Mouse (Mus musculus) intestine, postnatal 0 days (tissue): ENCODE measurements at regions not wholly inside any gene's neighbourhood (a gene's known extent, or its start where the extent isn't known, plus 50 kb on each side); places are given as distances from the start of the nearest gene placed in this dataset.

Experiments used
- ATAC-seq: fragments of 200-750 bp; cut with Nextera tagmentation; 2 replicates; pipeline ENCODE4 v1.8.0; 2017; ENCODE audit warnings: mild to moderate bottlenecking, moderate TSS enrichment, moderate library complexity
- H3K27ac ChIP-seq: fragments of 300-500 bp; sonication (generic); 2 replicates; pipeline ENCODE4 v1.5.1; 2014; ENCODE audit warnings: mild to moderate bottlenecking, low read depth, low read length, moderate library complexity
- H3K27me3 ChIP-seq: fragments of 300-500 bp; sonication (generic); replicated peaks from 2 replicates; pipeline ENCODE4 v1.6.1; 2014; ENCODE audit warnings: low read length, mixed read lengths; ENCODE audit not compliant: control insufficient read depth, insufficient read depth
- H3K36me3 ChIP-seq: fragments of 300-500 bp; sonication (generic); 2 replicates; pipeline ENCODE4 v1.6.1; 2014; ENCODE audit warnings: mild to moderate bottlenecking, moderate library complexity; ENCODE audit not compliant: control insufficient read depth, insufficient read depth
- H3K4me1 ChIP-seq: fragments of 300-500 bp; sonication (generic); replicated peaks from 2 replicates; pipeline ENCODE4 v1.6.1; 2014; ENCODE audit warnings: antibody characterized with exemption, low read length, mixed read lengths; ENCODE audit not compliant: control insufficient read depth, insufficient read depth
- H3K4me2 ChIP-seq: fragments of 300-500 bp; sonication (generic); replicated peaks from 2 replicates; pipeline ENCODE4 v1.6.1; 2014; ENCODE audit warnings: low read depth, mild to moderate bottlenecking, moderate library complexity
- H3K4me3 ChIP-seq: fragments of 300-500 bp; sonication (generic); 2 replicates; pipeline ENCODE4 v1.5.1; 2014; ENCODE audit warnings: low read depth, low read length
- H3K9ac ChIP-seq: fragments of 300-500 bp; sonication (generic); 2 replicates; pipeline ENCODE4 v1.6.1; 2014; ENCODE audit warnings: mild to moderate bottlenecking, low read depth, low read length
- H3K9me3 ChIP-seq: fragments of 300-500 bp; sonication (generic); 2 replicates; pipeline ENCODE4 v1.6.1; 2016; ENCODE audit warnings: mixed run types; ENCODE audit not compliant: control insufficient read depth
- CTCF ChIP-seq: sonication (generic); IDR thresholded peaks from 2 replicates; pipeline ENCODE4 v1.5.1; 2016; ENCODE audit warnings: low read depth, mild to moderate bottlenecking, control low read depth, antibody characterized with exemption, moderate library complexity
- WGBS: fragments of 180-500 bp; shearing (Covaris S2); extraction: QIAGEN DNeasy Blood & Tissue Kit; methylation state at CpG from one replicate; pipeline ENCODE4 v1.1.7; 2014; 5-methylcytosine and 5-hydroxymethylcytosine counted together

DNA sequence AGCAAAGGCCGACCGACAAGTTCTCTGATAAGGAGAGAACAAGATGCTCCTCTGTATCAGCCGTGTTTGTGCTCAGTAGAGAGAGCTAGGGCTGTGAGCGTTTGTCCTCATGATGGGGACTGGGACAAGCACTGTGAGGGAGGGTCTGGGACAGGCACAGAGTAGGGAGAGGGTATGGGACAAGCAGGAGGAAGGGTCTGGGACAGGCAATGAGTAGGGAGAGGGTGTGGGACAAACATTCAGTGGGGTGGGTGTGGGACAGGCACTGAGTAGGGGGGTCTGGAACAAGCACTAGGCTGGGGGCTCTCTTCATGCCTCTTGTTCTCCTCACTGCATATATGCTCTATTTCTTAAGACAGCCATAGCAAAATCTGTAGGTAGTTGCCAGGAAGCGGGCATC lies 70.2 kb upstream of the Plcl2 start:
- WGBS: 59% methylated on average over 5 of the region's 5 CpGs
- TF ChIP-seq CTCF: no peak

GRCm38 (mm10) chr17:50439365-50439764 lies 69.8 kb upstream of the Plcl2 start:
- 75% methylated on average over 3 of the region's 3 CpGs for WGBS
- no peak for TF ChIP-seq CTCF
- H3K4me1 ChIP-seq: no peaks in the 10 kb centered on the region
- no peaks in the 10 kb centered on the region for H3K27me3 ChIP-seq
- H3K9ac ChIP-seq: no peak overlapping the region
- H3K27ac ChIP-seq: no peak overlapping the region
- H3K9me3 ChIP-seq: no peaks in the 10 kb centered on the region
- no peak overlapping the region for H3K4me2 ChIP-seq
- ATAC-seq: no peak
- no peak overlapping the region for H3K4me3 ChIP-seq
- no peaks in the 10 kb centered on the region for H3K36me3 ChIP-seq

More for the DNA sequence above, 70.2 kb upstream of the Plcl2 start:
- H3K4me1 ChIP-seq: no peaks in the 10 kb centered on the region
- H3K9me3 ChIP-seq: no peaks in the 10 kb centered on the region
- H3K27ac ChIP-seq: no peak overlapping the region
- H3K4me2 ChIP-seq: no peak overlapping the region
- no peak overlapping the region for H3K9ac ChIP-seq
- H3K4me3 ChIP-seq: no peak overlapping the region
- no peaks in the 10 kb centered on the region for H3K36me3 ChIP-seq
- no peaks in the 10 kb centered on the region for H3K27me3 ChIP-seq
- ATAC-seq: no peak

DNA sequence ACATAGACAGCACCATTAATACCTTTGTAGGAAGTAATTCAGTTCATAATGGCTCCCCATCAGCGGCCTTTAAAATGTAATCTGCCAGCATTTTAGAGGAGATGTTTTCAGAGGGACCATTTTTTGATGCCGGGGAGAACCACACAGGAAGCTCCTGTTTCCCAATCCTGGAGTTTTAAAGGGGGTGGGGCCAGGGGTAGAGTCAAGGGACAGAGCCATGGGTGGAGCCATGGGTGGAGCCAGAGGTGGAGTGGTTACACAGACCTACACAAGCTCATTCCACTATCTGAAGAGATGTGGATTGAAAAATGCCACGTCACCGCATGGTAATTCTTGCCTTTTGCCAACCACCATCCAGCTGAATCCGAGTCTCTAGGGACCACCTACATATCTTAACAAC lies 67.1 kb upstream of the Plcl2 start:
- Histone ChIP-seq H3K27ac (no peak overlapping the region), H3K27me3 (no peaks in the 10 kb centered on the region), H3K4me1 (no peaks in the 10 kb centered on the region), H3K4me2 (no peak overlapping the region), H3K36me3 (no peaks in the 10 kb centered on the region), H3K9me3 (no peaks in the 10 kb centered on the region), H3K9ac (no peak overlapping the region), H3K4me3 (no peak overlapping the region)
- no peak for ATAC-seq
- no peak for TF ChIP-seq CTCF
- 87% methylated on average over 5 of the region's 5 CpGs for WGBS

DNA sequence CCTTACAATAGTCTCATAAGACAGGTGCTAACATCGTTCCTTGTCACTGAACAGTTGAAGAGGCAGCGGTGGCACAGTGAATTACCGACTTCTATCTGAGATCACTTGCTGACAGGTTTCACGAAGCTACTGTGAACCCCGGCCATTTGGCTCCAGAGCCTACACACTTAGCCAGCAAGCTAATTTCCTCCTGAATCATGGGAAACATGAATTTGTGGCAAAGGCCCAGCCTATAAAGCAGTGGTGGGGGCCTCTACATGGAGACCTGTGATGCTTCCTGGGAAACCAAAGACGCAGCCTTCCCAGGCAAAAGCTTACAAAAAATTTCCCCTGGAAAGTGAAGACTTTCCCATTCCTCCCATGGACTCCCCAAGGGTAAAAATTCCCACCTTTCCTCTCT lies 66.3 kb upstream of the Plcl2 start:
- H3K9me3 ChIP-seq: no peaks in the 10 kb centered on the region
- 92% methylated on average over 6 of the region's 6 CpGs for WGBS
- H3K9ac ChIP-seq: no peak overlapping the region
- no peaks in the 10 kb centered on the region for H3K36me3 ChIP-seq
- no peak for ATAC-seq
- TF ChIP-seq CTCF: no peak
- no peak overlapping the region for H3K4me2 ChIP-seq
- no peaks in the 10 kb centered on the region for H3K27me3 ChIP-seq
- H3K4me3 ChIP-seq: no peak overlapping the region
- no peak overlapping the region for H3K27ac ChIP-seq
- no peaks in the 10 kb centered on the region for H3K4me1 ChIP-seq

GRCm38 (mm10) chr17:50443376-50444022 lies 65.7 kb upstream of the Plcl2 start:
- ATAC-seq: no peak
- H3K27ac ChIP-seq: no peak overlapping the region
- no peak overlapping the region for H3K9ac ChIP-seq
- H3K4me2 ChIP-seq: no peak overlapping the region
- WGBS: 64% methylated on average over 6 of the region's 6 CpGs
- no peak for TF ChIP-seq CTCF
- no peaks in the 10 kb centered on the region for H3K4me1 ChIP-seq
- H3K4me3 ChIP-seq: no peak overlapping the region
- H3K36me3 ChIP-seq: no peaks in the 10 kb centered on the region
- H3K27me3 ChIP-seq: no peaks in the 10 kb centered on the region
- H3K9me3 ChIP-seq: no peaks in the 10 kb centered on the region

- ATAC-seq: no peak
- WGBS: 35% methylated on average over 1 of the region's 1 CpGs
Measured at GRCm38 (mm10) chr17:50444023-50444389, 65.2 kb upstream of the Plcl2 start.

DNA sequence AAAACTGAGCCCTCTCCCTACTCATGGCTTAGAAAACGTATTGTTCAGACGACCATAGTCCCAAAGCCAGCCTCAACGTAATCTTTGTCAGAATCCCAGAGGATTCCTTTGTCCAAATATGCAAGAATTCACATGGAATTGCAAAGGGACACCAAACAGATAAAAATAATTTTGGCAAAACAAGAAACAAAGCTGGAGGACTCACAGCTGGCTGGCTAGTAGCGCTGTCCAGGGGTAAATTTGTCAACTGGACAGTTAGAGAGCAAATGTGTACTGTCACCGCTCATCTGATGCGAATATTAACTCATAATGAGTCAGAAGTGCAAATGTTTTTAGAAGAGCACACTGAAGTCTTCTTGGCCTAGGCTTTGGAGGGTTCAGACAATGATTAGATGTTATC lies 60.5 kb upstream of the Plcl2 start:
- no peak for ATAC-seq
- Histone ChIP-seq H3K36me3 (no peaks in the 10 kb centered on the region), H3K4me1 (no peaks in the 10 kb centered on the region), H3K4me2 (no peak overlapping the region), H3K9me3 (no peaks in the 10 kb centered on the region), H3K4me3 (no peak overlapping the region), H3K27ac (no peak overlapping the region), H3K9ac (no peak overlapping the region), H3K27me3 (no peaks in the 10 kb centered on the region)
- WGBS: 73% methylated on average over 6 of the region's 6 CpGs
- TF ChIP-seq CTCF: no peak

More at GRCm38 (mm10) chr17:50444023-50444389, 65.2 kb upstream of the Plcl2 start:
- no peak for TF ChIP-seq CTCF
- H3K27ac ChIP-seq: no peak overlapping the region
- H3K9me3 ChIP-seq: no peaks in the 10 kb centered on the region
- no peaks in the 10 kb centered on the region for H3K4me1 ChIP-seq
- no peak overlapping the region for H3K4me2 ChIP-seq
- H3K27me3 ChIP-seq: no peaks in the 10 kb centered on the region
- no peaks in the 10 kb centered on the region for H3K36me3 ChIP-seq
- H3K4me3 ChIP-seq: no peak overlapping the region
- no peak overlapping the region for H3K9ac ChIP-seq
